Mouse (Mus musculus) heart, postnatal 4 days (tissue): ENCODE results near the gene Slc4a1. TPM values are rescaled to one million over a fixed set of nuclear protein-coding genes. Genes with fewer than 3 reads are reported as not detected.

Source experiments
- DNase-seq: peaks from one replicate; pipeline ENCODE4 v3.0.0; 2021
- total RNA-seq, 2 experiments: library from RNA; stranded (reverse); gene quantifications; 2 replicates each; pipeline ENCODE4 v1.2.3; 2021

Gene Slc4a1
- total RNA-seq, 2 experiments from 2014 or later, result 7.2 to 22.1 TPM

DNA sequence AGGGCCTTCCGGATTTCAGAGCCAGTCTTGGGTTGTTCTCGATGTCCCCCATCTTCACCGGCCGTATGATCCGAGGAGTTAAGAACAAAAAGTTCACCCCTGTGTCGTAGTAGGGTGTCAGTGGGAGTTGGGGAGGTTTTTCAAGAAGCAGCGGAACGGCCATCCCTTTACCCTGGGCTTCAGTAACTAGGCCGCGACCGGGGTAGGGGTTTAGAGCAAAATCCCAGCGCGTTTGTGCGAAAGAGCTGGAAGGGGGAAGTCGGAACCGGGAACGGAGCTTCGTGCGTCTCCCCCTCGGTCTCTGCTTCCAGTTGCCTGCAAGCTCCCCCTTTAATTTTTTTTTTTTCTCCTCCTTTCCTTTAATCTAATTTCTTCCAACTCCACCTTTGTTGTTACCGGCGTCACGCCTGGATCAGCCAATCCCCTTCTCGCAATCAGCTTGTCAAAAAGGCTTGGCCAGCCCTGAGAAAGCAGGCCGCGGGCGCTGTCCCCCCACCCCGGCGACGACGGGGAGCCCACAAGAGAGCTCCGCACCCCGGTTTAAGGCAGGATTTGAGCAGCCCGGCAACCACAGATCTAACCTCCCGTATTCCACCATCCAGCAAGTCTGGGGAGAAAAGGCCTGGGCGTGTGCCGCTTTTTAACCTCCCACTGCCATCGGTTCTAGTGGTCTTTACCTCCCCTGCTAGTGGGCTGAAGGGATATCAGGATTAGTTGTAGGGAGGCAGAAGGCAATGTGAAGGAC lies 45.9 kb downstream of the Slc4a1 start:
- DNase-seq, result peak; percentile 82

- DNase-seq, result peak; percentile 86
Observed at GRCm38 (mm10) chr11:102319410-102319792, 46.6 kb downstream of the Slc4a1 start, which contains the start of gene Ubtf. TSS of gene Ubtf (minus strand) at chr11:102319742.

GRCm38 (mm10) chr11:102318576-102319409 lies 47.2 kb downstream of the Slc4a1 start:
- peak; percentile 67 for DNase-seq

GRCm38 (mm10) chr11:102317901-102318575 lies 48.0 kb downstream of the Slc4a1 start:
- DNase-seq, result peak; percentile 83

DNA sequence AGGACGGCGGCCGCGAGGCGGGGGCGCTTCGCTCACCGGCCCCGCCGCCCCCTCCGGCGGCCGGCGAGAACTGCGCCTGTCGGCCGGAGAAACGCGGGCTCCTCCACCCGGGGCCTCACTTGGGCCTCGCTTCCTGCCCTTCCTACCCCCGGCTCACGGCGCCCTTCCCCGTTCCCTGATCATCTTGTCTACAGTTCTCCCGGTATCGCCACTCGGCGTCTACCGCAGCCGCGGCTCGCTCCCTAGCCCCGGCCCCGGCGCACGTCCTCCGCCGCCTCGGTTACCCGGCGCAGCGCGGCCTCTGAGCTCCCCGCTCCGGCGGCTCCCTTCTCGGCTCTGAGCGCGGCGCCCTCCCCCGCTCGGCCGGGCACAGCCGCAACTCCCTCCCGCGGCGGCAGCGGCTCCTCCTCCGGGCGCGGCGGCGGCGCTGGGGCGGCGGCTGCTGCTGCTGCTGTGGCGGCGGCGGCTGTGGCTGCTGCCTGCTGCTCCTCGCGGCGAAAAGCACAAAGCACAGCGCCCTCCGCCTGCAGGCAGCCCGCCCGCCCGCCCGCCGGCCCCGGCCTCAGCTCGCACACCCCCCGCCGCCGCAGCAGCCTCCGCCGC lies 48.6 kb downstream of the Slc4a1 start:
- DNase-seq, result peak; percentile 80

DNA sequence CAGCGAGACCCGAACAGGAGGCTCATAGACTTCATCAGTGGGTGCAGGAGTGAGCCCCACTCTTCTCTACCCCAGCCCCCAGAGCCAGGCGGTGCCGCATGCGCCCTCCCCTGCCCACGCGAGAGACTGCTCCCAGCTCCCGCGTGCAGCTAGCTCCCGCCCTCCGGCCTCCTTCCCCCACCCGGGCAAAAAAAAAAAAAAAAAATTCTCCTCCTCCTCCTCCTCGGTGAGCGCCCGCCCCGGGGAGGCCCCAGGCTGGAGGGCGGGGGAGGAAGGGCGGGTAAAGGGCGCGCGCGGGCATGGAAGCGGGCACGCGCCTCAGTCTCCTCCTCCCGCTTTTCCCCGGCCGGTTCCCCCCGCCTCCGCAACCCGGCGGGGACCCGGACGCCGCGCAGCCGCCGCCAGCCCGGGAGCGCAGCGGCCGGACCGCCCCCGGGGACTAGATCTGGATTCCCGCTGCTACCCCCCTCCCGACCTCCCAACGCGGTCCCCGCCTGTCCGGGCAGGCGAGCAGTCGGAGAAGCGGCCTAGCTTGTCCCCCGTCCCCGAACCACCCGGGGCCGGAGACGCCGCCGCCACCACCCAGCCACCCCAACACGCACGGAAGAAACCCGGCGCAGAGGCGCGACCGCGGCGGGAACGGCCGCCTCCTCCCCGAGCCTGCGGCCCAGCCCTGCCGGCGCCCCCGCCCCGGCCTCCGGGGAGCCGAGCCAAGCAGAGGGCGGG lies 49.3 kb downstream of the Slc4a1 start:
- DNase-seq, result peak; percentile 93

DNA sequence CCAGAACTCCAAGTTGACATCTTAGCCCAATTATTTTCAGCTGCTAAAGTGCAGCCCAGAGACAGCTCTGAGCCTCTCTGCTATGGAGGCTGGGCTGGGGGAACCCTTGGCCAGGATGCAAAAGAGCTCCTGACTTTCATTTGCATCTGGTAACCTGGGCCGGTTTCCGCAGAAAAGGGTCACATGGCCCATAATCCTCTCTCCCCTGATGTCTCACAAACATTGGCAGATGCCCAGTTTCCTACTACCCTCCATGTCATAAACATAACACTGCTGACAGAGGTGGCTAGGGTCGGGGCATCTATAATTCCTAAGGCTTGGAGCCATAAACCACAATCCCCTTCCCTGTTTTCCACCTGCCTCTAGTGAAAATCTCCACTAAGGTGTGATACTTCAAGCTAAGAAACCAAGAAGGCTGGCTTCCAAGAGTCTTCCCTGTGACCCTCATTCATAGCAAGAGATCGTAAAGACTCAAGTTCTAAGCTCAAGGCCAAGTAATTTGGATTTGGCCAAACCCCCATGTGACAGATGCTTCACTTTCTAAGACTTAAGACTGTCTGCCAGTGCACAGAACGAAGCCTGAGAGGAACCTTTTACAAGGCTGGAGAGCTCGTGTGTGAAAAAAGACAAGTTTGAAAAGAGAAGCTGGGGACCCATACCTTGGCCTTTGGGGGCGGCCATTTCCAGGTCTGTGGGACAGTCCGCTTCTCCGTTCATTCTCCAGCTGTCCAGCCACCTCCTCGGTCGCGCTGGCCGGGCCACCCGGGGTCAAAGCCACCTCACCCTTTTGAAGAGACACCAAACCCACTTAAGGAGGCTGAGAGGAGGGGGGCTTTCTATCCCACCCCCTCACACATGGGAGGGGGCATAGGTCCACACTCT lies 50.1 kb downstream of the Slc4a1 start:
- DNase-seq, result no peak

- DNase-seq, result no peak
Observed at GRCm38 (mm10) chr11:102314321-102314720, 51.7 kb downstream of the Slc4a1 start.

GRCm38 (mm10) chr11:102312586-102312985 lies 53.4 kb downstream of the Slc4a1 start:
- no peak for DNase-seq

DNA sequence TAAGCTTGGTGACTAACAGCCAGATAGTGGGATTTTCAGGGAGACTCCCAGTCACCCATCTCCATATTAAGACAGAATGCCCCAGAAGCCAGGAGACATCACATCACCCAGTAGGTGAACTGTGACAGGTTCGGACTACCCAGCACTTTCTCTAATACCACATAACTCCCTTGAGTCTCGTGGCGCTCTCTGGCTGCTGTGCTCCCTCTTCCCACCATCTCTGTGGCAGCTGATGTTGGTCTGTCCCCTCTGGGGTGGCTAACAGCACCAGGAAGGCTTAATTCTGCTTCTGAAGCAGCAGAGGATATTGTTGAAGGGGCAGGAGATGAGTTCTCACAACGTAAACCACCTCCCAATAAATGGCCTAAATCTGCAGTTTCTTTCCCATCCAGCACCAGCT lies 54.0 kb downstream of the Slc4a1 start:
- no peak for DNase-seq

GRCm38 (mm10) chr11:102310768-102311695 lies 55.0 kb downstream of the Slc4a1 start:
- DNase-seq, result no peak

GRCm38 (mm10) chr11:102309821-102310617 lies 56.0 kb downstream of the Slc4a1 start:
- DNase-seq, result no peak

- peak; percentile 98 for DNase-seq
Observed at GRCm38 (mm10) chr11:102308979-102309378, 57.0 kb downstream of the Slc4a1 start.

GRCm38 (mm10) chr11:102308104-102308503 lies 57.9 kb downstream of the Slc4a1 start:
- no peak for DNase-seq

GRCm38 (mm10) chr11:102305359-102305758 lies 60.6 kb downstream of the Slc4a1 start:
- no peak for DNase-seq

- no peak for DNase-seq
Observed at GRCm38 (mm10) chr11:102304141-102304540, 61.9 kb downstream of the Slc4a1 start.

- DNase-seq, result peak; percentile 77
Observed at GRCm38 (mm10) chr11:102299839-102300238, 66.2 kb downstream of the Slc4a1 start.
